ENCODE assay signal across 20 mouse cellular contexts in the genomic region with DNA sequence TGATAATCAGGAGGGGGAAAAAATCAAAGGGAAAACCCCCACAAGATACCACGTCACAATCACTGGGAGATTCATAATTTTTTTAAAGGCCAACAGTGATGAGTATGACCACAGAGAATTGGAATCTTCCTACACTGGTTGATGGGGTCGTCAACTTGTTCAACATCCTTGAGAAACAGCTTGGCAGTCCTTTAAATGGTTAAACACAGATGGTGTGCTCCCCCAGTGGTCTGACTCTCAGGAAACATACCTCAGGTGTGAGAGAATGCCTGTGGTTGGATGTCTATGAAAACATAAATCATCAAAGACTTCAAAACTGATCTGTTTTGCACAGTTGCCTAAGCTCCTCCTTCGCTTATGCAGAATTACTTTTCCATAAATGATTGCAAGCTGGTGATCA. TPM values are rescaled to one million over a fixed set of nuclear protein-coding genes. Genes with fewer than 3 reads are reported as not detected.
DNase-seq lines count a peak whose midpoint lies in the region.
"Had no signal": no experiment of that assay in that cellular context is flagged by ENCODE, and none has a peak within 500 bp of the region (broad histone marks: within the 10 kb centered on the region; RNA-seq: fewer than 3 reads in every experiment).

No protein-coding gene starts in this region.

- WGBS in heart, embryonic 10.5 days = 77% methylated on average over 3 of the region's 3 CpGs

- H3K4me1 ChIP-seq in heart, embryonic 10.5 days = peaks cover 9% of the 10 kb centered on the region
- H3K4me1 ChIP-seq: forebrain, embryonic 13.5 days; hindbrain, embryonic 15.5 days had no signal

- no peak overlapping the region for H3K4me3 ChIP-seq in heart, embryonic 10.5 days
- H3K4me3 ChIP-seq: embryonic facial prominence, embryonic 10.5 days; forebrain, embryonic 13.5 days; heart, embryonic 13.5 days; hindbrain, embryonic 15.5 days had no signal

- DNase-seq in heart, adult 11 months = peak; percentile 51
- no peak for DNase-seq in heart, embryonic 10.5 days (ENCODE audit: low spot score)
- peak; percentile 85 for DNase-seq in thymus, postnatal 0 days (ENCODE audit: low spot score)
- peak; percentile 18 to 42 for DNase-seq in thymus, postnatal 36 days
- DNase-seq in adrenal gland, adult 18-20 months (ENCODE audit: low spot score in 2 of 2) = no peak
- DNase-seq in layer of hippocampus, postnatal 25 days (ENCODE audit: extremely low spot score in 1 of 2, low spot score in 1 of 2) = no peak
- DNase-seq in urinary bladder, adult 2 months (ENCODE audit: low spot score) = no peak
- DNase-seq: adrenal gland, adult 8-10 months; adrenal gland, postnatal 36 days; cerebellum, adult 2 months; cerebellum, postnatal 10 days; forebrain, postnatal 0 days; gastrocnemius, postnatal 14 days; heart, postnatal 36 days had no signal

- H3K9me3 ChIP-seq in heart, embryonic 10.5 days = no peaks in the 10 kb centered on the region
- H3K9me3 ChIP-seq: embryonic facial prominence, embryonic 10.5 days; forebrain, embryonic 13.5 days; heart, embryonic 13.5 days; hindbrain, embryonic 15.5 days had no signal

- no peak overlapping the region for H3K27ac ChIP-seq in heart, embryonic 10.5 days
- H3K27ac ChIP-seq: embryonic facial prominence, embryonic 10.5 days; forebrain, embryonic 13.5 days; heart, embryonic 13.5 days; hindbrain, embryonic 15.5 days had no signal

- H3K36me3 ChIP-seq in heart, embryonic 10.5 days = no peaks in the 10 kb centered on the region
- H3K36me3 ChIP-seq: embryonic facial prominence, embryonic 10.5 days; heart, embryonic 13.5 days; hindbrain, embryonic 15.5 days had no signal

- no peaks in the 10 kb centered on the region for H3K27me3 ChIP-seq in heart, embryonic 10.5 days (ENCODE audit: insufficient read depth, poor library complexity, severe bottlenecking)
- H3K27me3 ChIP-seq: CH12.LX; forebrain, embryonic 13.5 days; heart, embryonic 13.5 days; hindbrain, embryonic 15.5 days; Patski had no signal

RNA-seq across cellular contexts. Expression of gene Papss2, which starts 20.7 kb away (rescaled TPM):
- polyA plus RNA-seq in heart, embryonic 10.5 days (2016; fragmentation: Nextera tagmentation; extraction: Ambion mirVana) = 6.6 and 12.2 TPM in 2 replicates
- 2.7 TPM in 2 replicates for polyA plus RNA-seq in thymus, postnatal 0 days (2015; fragmentation: Nextera tagmentation; extraction: Ambion mirVana)
- 10 to 100 TPM; 13.1 to 15.5 TPM for total RNA-seq in adrenal gland, adult 18-20 months (2021)
- 10 to 100 TPM; 12.1 to 13.8 TPM for total RNA-seq in layer of hippocampus, postnatal 25 days (2021)
- 5.7 and 6.4 TPM in 2 replicates for polyA plus RNA-seq in urinary bladder, adult 2 months (2012; rRNA removed)

Comparison
In these comparisons a context has a peak if more than half of its experiments do, and no peak if none do; other contexts are left out.
1. DNase-seq: peak in heart, adult 11 months (single experiment), thymus, postnatal 0 days (single experiment) and thymus, postnatal 36 days (2 of 2); none in heart, embryonic 10.5 days (single experiment), adrenal gland, adult 18-20 months (0 of 2), layer of hippocampus, postnatal 25 days (0 of 2) and urinary bladder, adult 2 months (single experiment).